In the genomic region with DNA sequence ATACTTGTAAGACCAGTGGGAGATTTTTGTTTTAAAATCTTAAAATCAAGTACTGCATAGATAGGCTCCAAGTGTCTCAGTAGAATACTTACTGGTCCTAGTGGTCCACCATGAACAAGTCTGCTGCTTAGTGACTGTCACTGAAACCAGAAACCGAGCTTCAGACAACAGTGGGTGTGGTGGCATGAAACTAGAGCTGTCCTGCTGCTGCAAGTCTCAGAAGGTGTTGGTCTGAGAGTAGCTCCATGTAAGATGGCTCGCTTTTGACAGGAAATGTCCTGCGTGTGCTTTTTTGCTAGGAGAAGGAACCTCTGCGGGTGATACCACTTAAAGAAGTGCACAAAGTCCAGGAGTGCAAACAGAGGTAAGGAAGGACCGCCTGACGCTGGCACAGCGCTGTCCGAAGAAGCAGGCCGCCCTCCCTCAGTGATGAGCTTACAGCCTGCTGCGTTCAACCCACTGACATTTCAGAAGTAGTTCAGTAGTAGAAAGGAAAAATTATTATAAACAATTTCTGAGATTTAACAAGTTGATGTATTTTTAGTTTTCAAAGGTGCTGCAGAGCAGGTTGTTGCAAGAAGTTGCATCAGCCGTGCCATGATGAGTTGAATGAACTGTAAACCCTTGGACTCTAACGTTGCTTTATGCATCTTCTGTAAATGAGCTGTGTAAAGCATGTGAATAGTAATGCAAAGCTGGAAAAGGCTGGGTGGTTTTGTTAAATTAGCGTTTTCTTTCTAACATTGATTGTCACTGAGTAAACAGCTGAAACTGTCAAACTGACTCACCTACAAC, we compare ENCODE assay signal across 20 mouse cellular contexts. TPM values are rescaled to one million over a fixed set of nuclear protein-coding genes. Genes with fewer than 3 reads are reported as not detected.
A peak's percentile ranks its signal among the peaks of the same experiment; 100 is the strongest.
DNase-seq lines count a peak whose midpoint lies in the region; ATAC-seq and TF ChIP-seq lines count a peak whose summit lies in the region.
"Had no signal": no experiment of that assay in that cellular context is flagged by ENCODE, and none has a peak within 500 bp of the region (broad histone marks: within the 10 kb centered on the region; RNA-seq: fewer than 3 reads in every experiment).

No protein-coding gene starts in this region.

- H3K27ac ChIP-seq in intestine, postnatal 0 days (ENCODE audit: low read depth, low read length): 0 out of 2 replicates have a peak overlapping the region, but pooled peaks have one; percentile 15
- H3K27ac ChIP-seq in intestine, embryonic 15.5 days: no peak overlapping the region
- H3K27ac ChIP-seq in MEL (ENCODE audit: control insufficient read depth, low read depth, low read length): peak overlapping the region; percentile 92
- H3K27ac ChIP-seq: embryonic facial prominence, embryonic 10.5 days; forebrain, embryonic 10.5 days; hindbrain, embryonic 15.5 days had no signal

- peaks cover 6% of the 10 kb centered on the region for H3K79me2 ChIP-seq in MEL (ENCODE audit: control insufficient read depth, insufficient read depth, low read length, poor library complexity)

- DNase-seq in MEL (ENCODE audit: low read depth, low spot score) (peak; percentile 82), ZHBTc4 (ENCODE audit: low read depth, low spot score) (peak; percentile 25)
- DNase-seq in yolk sac, embryonic 10.5 days (ENCODE audit: low spot score): peak; percentile 24
- no peak for DNase-seq in layer of hippocampus, adult 9-10 months (ENCODE audit: low spot score)
- DNase-seq in gastrocnemius, adult 18-20 months (ENCODE audit: low spot score): no peak
- DNase-seq in urinary bladder, adult 18-20 months (ENCODE audit: low spot score in 2 of 2): no peak
- DNase-seq: adrenal gland, postnatal 14 days; cerebellum, adult 11-12 months; cerebellum, adult 9-10 months; gastrocnemius, postnatal 10 days; kidney, adult 11 months had no signal

- no peak overlapping the region for H3K4me2 ChIP-seq in intestine, postnatal 0 days (replicated peaks; ENCODE audit: low read depth)
- no peak overlapping the region for H3K4me2 ChIP-seq in intestine, embryonic 15.5 days (replicated peaks)
- H3K4me2 ChIP-seq: heart, embryonic 12.5 days; hindbrain, embryonic 15.5 days had no signal

- H3K4me1 ChIP-seq in intestine, postnatal 0 days (replicated peaks; ENCODE audit: control insufficient read depth, insufficient read depth, low read length): no peaks in the 10 kb centered on the region
- H3K4me1 ChIP-seq in intestine, embryonic 15.5 days (replicated peaks): no peaks in the 10 kb centered on the region
- H3K4me1 ChIP-seq in MEL (ENCODE audit: control insufficient read depth in 1 of 2, insufficient read depth in 2 of 2, low read length in 2 of 2): peaks cover 22 to 24% of the 10 kb centered on the region in 2 experiments
- H3K4me1 ChIP-seq: embryonic facial prominence, embryonic 10.5 days; forebrain, embryonic 10.5 days; heart, embryonic 12.5 days; hindbrain, embryonic 15.5 days had no signal

- no peak for ATAC-seq in intestine, postnatal 0 days
- ATAC-seq in intestine, embryonic 15.5 days: no peak
- ATAC-seq: forebrain, embryonic 14.5 days had no signal

- TF ChIP-seq POLR2A in MEL (IDR thresholded peaks at IDR 0.05; ENCODE audit: control insufficient read depth in 1 of 2, insufficient read depth in 1 of 2, low read depth in 1 of 2, low read length in 2 of 2, poor library complexity in 1 of 2): no peak

- TF ChIP-seq EP300 in MEL (IDR thresholded peaks at IDR 0.05; ENCODE audit: low read depth in 1 of 2, low read length in 2 of 2): peak; percentile 7 to 72; a peak in 2 of 4 replicates

- no peak for TF ChIP-seq CTCF in intestine, postnatal 0 days (IDR thresholded peaks at IDR 0.05; ENCODE audit: low read depth)
- no peak for TF ChIP-seq CTCF in MEL (IDR thresholded peaks at IDR 0.05 in 2 of 3, conservative IDR thresholded peaks at IDR 0.05 in 1 of 3; ENCODE audit: control insufficient read depth in 1 of 3, insufficient read depth in 1 of 3, low read depth in 2 of 3, low read length in 3 of 3, poor library complexity in 1 of 3, severe bottlenecking in 1 of 3)

- H3K36me3 ChIP-seq in intestine, postnatal 0 days (ENCODE audit: control insufficient read depth, insufficient read depth): peaks cover 60% of the 10 kb centered on the region
- H3K36me3 ChIP-seq in intestine, embryonic 15.5 days: peaks cover 4% of the 10 kb centered on the region; the same call in 1 of the 2 replicates
- H3K36me3 ChIP-seq in MEL (ENCODE audit: control insufficient read depth in 1 of 2, insufficient read depth in 2 of 2, low read length in 2 of 2): peaks cover 6 to 29% of the 10 kb centered on the region in 2 experiments
- H3K36me3 ChIP-seq: G1E had no signal

- 78% methylated on average over 13 of the region's 13 CpGs for WGBS in intestine, postnatal 0 days
- 85% methylated on average over 13 of the region's 13 CpGs for WGBS in intestine, embryonic 15.5 days

- H3K4me3 ChIP-seq in intestine, postnatal 0 days (ENCODE audit: low read depth, low read length): no peak overlapping the region
- H3K4me3 ChIP-seq in intestine, embryonic 15.5 days (replicated peaks): no peak overlapping the region
- H3K4me3 ChIP-seq in MEL (ENCODE audit: control insufficient read depth in 1 of 2, insufficient read depth in 1 of 2, low read depth in 2 of 2, low read length in 2 of 2): peak overlapping the region; percentile 71
- H3K4me3 ChIP-seq: embryonic facial prominence, embryonic 10.5 days; erythroblast, embryonic 14.5 days; forebrain, embryonic 10.5 days; heart, embryonic 12.5 days; hindbrain, embryonic 15.5 days had no signal

- no peaks in the 10 kb centered on the region for H3K27me3 ChIP-seq in intestine, postnatal 0 days (replicated peaks; ENCODE audit: control insufficient read depth, insufficient read depth, low read length)
- no peaks in the 10 kb centered on the region for H3K27me3 ChIP-seq in intestine, embryonic 15.5 days (replicated peaks)
- H3K27me3 ChIP-seq in MEL (ENCODE audit: control insufficient read depth in 1 of 2, insufficient read depth in 2 of 2, low read length in 2 of 2): no peaks in the 10 kb centered on the region
- H3K27me3 ChIP-seq: heart, embryonic 12.5 days; hindbrain, embryonic 15.5 days had no signal

- H3K9ac ChIP-seq in intestine, postnatal 0 days (ENCODE audit: low read depth, low read length): no peak overlapping the region
- H3K9ac ChIP-seq in intestine, embryonic 15.5 days: no peak overlapping the region
- H3K9ac ChIP-seq in MEL (ENCODE audit: control insufficient read depth, low read depth, low read length, poor library complexity, severe bottlenecking): peak overlapping the region; percentile 76
- H3K9ac ChIP-seq: heart, embryonic 12.5 days; hindbrain, embryonic 15.5 days had no signal

- no peaks in the 10 kb centered on the region for H3K9me3 ChIP-seq in intestine, postnatal 0 days (ENCODE audit: control insufficient read depth)
- no peaks in the 10 kb centered on the region for H3K9me3 ChIP-seq in intestine, embryonic 15.5 days
- H3K9me3 ChIP-seq in MEL (replicated peaks; ENCODE audit: insufficient read depth, low read length): no peaks in the 10 kb centered on the region
- H3K9me3 ChIP-seq: embryonic facial prominence, embryonic 10.5 days; forebrain, embryonic 10.5 days; heart, embryonic 12.5 days; hindbrain, embryonic 15.5 days had no signal

- TF ChIP-seq RAD21 in MEL (IDR thresholded peaks at IDR 0.05; ENCODE audit: low read depth, low read length): no peak

TF ChIP-seq in MEL, 35 proteins besides CTCF, POLR2A, EP300 and RAD21 (continues in another document):
- TF ChIP-seq ZC3H11A (IDR thresholded peaks at IDR 0.05; ENCODE audit: low read depth, low read length) (no peak), MXI1 (IDR thresholded peaks at IDR 0.05; ENCODE audit: low read depth, low read length) (peak; percentile 33; the same call in 1 of the 2 replicates), ETS1 (IDR thresholded peaks at IDR 0.05; ENCODE audit: low read depth, low read length) (peak; percentile 53; the same call in 1 of the 2 replicates), ZKSCAN1 (IDR thresholded peaks at IDR 0.05; ENCODE audit: low read depth, low read length) (no peak), SIN3A (IDR thresholded peaks at IDR 0.05; ENCODE audit: low read length) (peak; percentile 77), BHLHE40 (IDR thresholded peaks at IDR 0.05; ENCODE audit: borderline replicate concordance, low read depth, low read length) (no peak), KAT2A (conservative IDR thresholded peaks at IDR 0.05; ENCODE audit: low read depth, low read length) (peak; percentile 39), ZNF384 (IDR thresholded peaks at IDR 0.05; ENCODE audit: low read depth, low read length) (no peak), ELF1 (IDR thresholded peaks at IDR 0.05; ENCODE audit: low read depth, low read length) (no peak), TCF12 (IDR thresholded peaks at IDR 0.05; ENCODE audit: low read depth, low read length) (0 out of 2 replicates have a peak, but pooled peaks have one; percentile 34), TAL1 (IDR thresholded peaks at IDR 0.05; ENCODE audit: low read length) (no peak), MAFK (IDR thresholded peaks at IDR 0.05; ENCODE audit: borderline replicate concordance, low read depth, low read length) (no peak), GATA1 (IDR thresholded peaks at IDR 0.05; ENCODE audit: low read depth, low read length) (no peak), POLR2AphosphoS2 (IDR thresholded peaks at IDR 0.05; ENCODE audit: low read length) (no peak), MAX (IDR thresholded peaks at IDR 0.05; ENCODE audit: low read length) (peak; percentile 47; the same call in 1 of the 2 replicates), USF1 (IDR thresholded peaks at IDR 0.05; ENCODE audit: low read depth, low read length) (no peak), JUND (IDR thresholded peaks at IDR 0.05; ENCODE audit: low read depth, low read length) (no peak), SMC3 (IDR thresholded peaks at IDR 0.05; ENCODE audit: low read depth, low read length) (no peak), POLR2AphosphoS5 (IDR thresholded peaks at IDR 0.05; ENCODE audit: borderline replicate concordance, low read depth, low read length) (no peak)

RNA-seq across cellular contexts. Expression of a gene that starts 31.1 kb away (rescaled TPM):
- 15.5 and 17.6 TPM in 2 replicates for polyA plus RNA-seq in intestine, postnatal 0 days (2015; fragmentation: Nextera tagmentation; extraction: Ambion mirVana)
- 16.9 and 18.8 TPM in 2 replicates for polyA plus RNA-seq in intestine, embryonic 15.5 days (2015; fragmentation: Nextera tagmentation; extraction: Ambion mirVana)
- not detected in 2 replicates for total RNA-seq in MEL (2012; rRNA removed)
- polyA plus RNA-seq in MEL (2012; ENCODE audit: insufficient read depth in 1 of 2, insufficient read length in 2 of 2, low read depth in 1 of 2, low replicate concordance in 2 of 2, missing spikeins in 1 of 2): not detected
- 10 to 100 TPM; 34.2 to 42.4 TPM for total RNA-seq in gastrocnemius, adult 18-20 months (2021)
- total RNA-seq: G1E had no signal
- polyA plus RNA-seq: erythroblast, embryonic 14.5 days; G1E had no signal

RNA-seq across cellular contexts. Expression of a gene that starts 39.2 kb away (rescaled TPM):
- polyA plus RNA-seq in intestine, postnatal 0 days (2015; fragmentation: Nextera tagmentation; extraction: Ambion mirVana): 29.6 and 30.2 TPM in 2 replicates
- polyA plus RNA-seq in intestine, embryonic 15.5 days (2015; fragmentation: Nextera tagmentation; extraction: Ambion mirVana): 40.5 and 41.5 TPM in 2 replicates
- 6.9 and 18.9 TPM in 2 replicates for total RNA-seq in MEL (2012; rRNA removed)
- 10 to 100 TPM in 1 of 2 experiments, not detected in 1; 22.1 TPM for polyA plus RNA-seq in MEL (2012; ENCODE audit: insufficient read depth in 1 of 2, insufficient read length in 2 of 2, low read depth in 1 of 2, low replicate concordance in 2 of 2, missing spikeins in 1 of 2)
- 10 to 100 TPM; 27.6 to 29.3 TPM for total RNA-seq in gastrocnemius, adult 18-20 months (2021)
- polyA plus RNA-seq: erythroblast, embryonic 14.5 days; G1E had no signal

Comparison
In these comparisons a context has a peak if more than half of its experiments do, and no peak if none do; other contexts are left out.
1. H3K4me3 ChIP-seq: peak in MEL (2 of 2); none in intestine, postnatal 0 days (single experiment) and intestine, embryonic 15.5 days (single experiment).
2. DNase-seq: peak in MEL (single experiment), ZHBTc4 (single experiment) and yolk sac, embryonic 10.5 days (single experiment); none in layer of hippocampus, adult 9-10 months (single experiment), gastrocnemius, adult 18-20 months (single experiment) and urinary bladder, adult 18-20 months (0 of 2).
3. RNA of a gene that starts 31.1 kb away (polyA plus RNA-seq): 16.9 to 18.8 TPM in intestine, embryonic 15.5 days and 15.5 to 17.6 TPM in intestine, postnatal 0 days; not detected in MEL; every median in the first group is over 10 times any median in the second.